Mouse (Mus musculus): ENCODE measurements around the gene Fus. TPM values are rescaled to one million over a fixed set of nuclear protein-coding genes. Genes with fewer than 3 reads are reported as not detected.
A peak's percentile ranks its signal among the peaks of the same experiment; 100 is the strongest.
"Not testable (repeated sequence)": the region's sequence is repeated elsewhere in the genome, so short reads cannot be mapped to it uniquely, and the experiment has no call there.

The Fus gene
- total RNA-seq, 2 experiments from 2014 or later: 301 to 325 TPM

GRCm38 (mm10) chr7:128006193-128006592, 38.9 kb downstream of the Fus start:
- no peak for DNase-seq

GRCm38 (mm10) chr7:128009715-128010340, 42.6 kb downstream of the Fus start:
- no peak for DNase-seq

- peak in 1 of 2 experiments; percentile 17 for DNase-seq
Observed at GRCm38 (mm10) chr7:128012136-128012780, 45.0 kb downstream of the Fus start.

GRCm38 (mm10) chr7:128013116-128013515, 45.9 kb downstream of the Fus start:
- no peak for DNase-seq

GRCm38 (mm10) chr7:128016134-128016533, 48.9 kb downstream of the Fus start:
- not testable (repeated sequence) for DNase-seq

- no peak for DNase-seq
Observed at GRCm38 (mm10) chr7:128016650-128017049, 49.4 kb downstream of the Fus start.

- DNase-seq: no peak
Observed at GRCm38 (mm10) chr7:128018275-128018674, 51.0 kb downstream of the Fus start.

- DNase-seq: no peak
Observed at GRCm38 (mm10) chr7:128019187-128019586, 51.9 kb downstream of the Fus start.

GRCm38 (mm10) chr7:128022974-128023373, 55.7 kb downstream of the Fus start:
- DNase-seq: no peak

- no peak for DNase-seq
Observed at GRCm38 (mm10) chr7:128023565-128023964, 56.3 kb downstream of the Fus start.

- no peak for DNase-seq
Observed at GRCm38 (mm10) chr7:128024364-128024763, 57.1 kb downstream of the Fus start.

- no peak for DNase-seq
Observed at GRCm38 (mm10) chr7:128024932-128025331, 57.7 kb downstream of the Fus start.

- DNase-seq: no peak
Observed at GRCm38 (mm10) chr7:128025381-128025780, 58.1 kb downstream of the Fus start.

GRCm38 (mm10) chr7:128031403-128031976, 64.2 kb downstream of the Fus start:
- DNase-seq: no peak

- DNase-seq: no peak
Observed at GRCm38 (mm10) chr7:128032290-128032988, 65.2 kb downstream of the Fus start.

- DNase-seq: no peak
Observed at GRCm38 (mm10) chr7:128032989-128033293, 65.7 kb downstream of the Fus start.

GRCm38 (mm10) chr7:128033616-128034015, 66.4 kb downstream of the Fus start:
- no peak for DNase-seq

Other genes with a start within 250 kb of the Fus start
- gene Ctf2, start 235.3 kb upstream of the Fus start, total RNA-seq (2021): not detected
- gene Fbxl19, start 222.9 kb upstream of the Fus start, total RNA-seq (2021): 10 to 100 TPM; 63.5 to 65.2 TPM
- 10 to 100 TPM; 31.1 to 32.6 TPM for gene Orai3, start 197.6 kb upstream of the Fus start, total RNA-seq (2021)
- gene Setd1a, start 190.8 kb upstream of the Fus start, total RNA-seq (2021): 10 to 100 TPM; 46.2 to 46.9 TPM
- gene Gm49388, start 181.8 kb upstream of the Fus start, total RNA-seq (2021): 1 to 10 TPM; 2.4 to 2.9 TPM
- gene Hsd3b7, start 166.9 kb upstream of the Fus start, total RNA-seq (2021): 1 to 10 TPM; 8.3 to 8.6 TPM
- gene Stx4a, start 143.2 kb upstream of the Fus start, total RNA-seq (2021): 10 to 100 TPM; 64.3 to 64.7 TPM
- gene Stx1b, start 142.9 kb upstream of the Fus start, total RNA-seq (2021): 100 to 1,000 TPM; 342 to 346 TPM
- 10 to 100 TPM; 33.2 to 36.3 TPM for gene Zfp646, start 91.2 kb upstream of the Fus start, total RNA-seq (2021)
- 10 to 100 TPM; 24.5 to 25.5 TPM for gene Zfp668, start 90.6 kb upstream of the Fus start, total RNA-seq (2021)
- gene Prss53, start 76.5 kb upstream of the Fus start, total RNA-seq (2021): 1 to 10 TPM; 3.7 to 4.0 TPM
- not detected for gene Gm21974, start 72.0 kb upstream of the Fus start, total RNA-seq (2021)
- 10 to 100 TPM; 24.0 to 25.0 TPM for gene Vkorc1, start 71.8 kb upstream of the Fus start, total RNA-seq (2021)
- gene Bckdk, start 63.4 kb upstream of the Fus start, total RNA-seq (2021): 10 to 100 TPM; 35.7 to 41.6 TPM
- gene Kat8, start 54.9 kb upstream of the Fus start, total RNA-seq (2021): 10 to 100 TPM; 33.8 to 36.2 TPM
- under 1 TPM; 0.68 to 0.80 TPM for gene Prss8, start 37.4 kb upstream of the Fus start, total RNA-seq (2021)
- gene Prss36, start 20.7 kb upstream of the Fus start, total RNA-seq (2021): 10 to 100 TPM; 11.0 to 11.6 TPM
- gene Pycard, start 26.4 kb downstream of the Fus start, total RNA-seq (2021): 1 to 10 TPM; 1.9 to 2.4 TPM
- under 1 TPM; 0.42 to 0.56 TPM for gene Trim72, start 36.5 kb downstream of the Fus start, total RNA-seq (2021)
- 10 to 100 TPM in 1 of 2 experiments, 1 to 10 TPM in 1; 9.1 to 12.0 TPM for gene Itgam, start 95.2 kb downstream of the Fus start, total RNA-seq (2021)
- not detected for gene Gm49368, start 95.2 kb downstream of the Fus start, total RNA-seq (2021)
- gene Itgax, start 162.1 kb downstream of the Fus start, total RNA-seq (2021): under 1 TPM; 0.12 to 0.33 TPM
- under 1 TPM; 0.20 to 0.25 TPM for gene Itgad, start 186.9 kb downstream of the Fus start, total RNA-seq (2021)
- gene Cox6a2, start 238.9 kb downstream of the Fus start, total RNA-seq (2021): 1 to 10 TPM; 3.4 to 3.6 TPM

Measured in layer of hippocampus, postnatal 36 days (tissue).